Mouse (Mus musculus): ENCODE results near the gene Rplp2. TPM values are rescaled to one million over a fixed set of nuclear protein-coding genes. Genes with fewer than 3 reads are reported as not detected.
"Not testable (repeated sequence)": the region's sequence is repeated elsewhere in the genome, so short reads cannot be mapped to it uniquely, and the experiment has no call there.

Gene Rplp2
- polyA plus RNA-seq, 1 experiment: 977 TPM

DNA sequence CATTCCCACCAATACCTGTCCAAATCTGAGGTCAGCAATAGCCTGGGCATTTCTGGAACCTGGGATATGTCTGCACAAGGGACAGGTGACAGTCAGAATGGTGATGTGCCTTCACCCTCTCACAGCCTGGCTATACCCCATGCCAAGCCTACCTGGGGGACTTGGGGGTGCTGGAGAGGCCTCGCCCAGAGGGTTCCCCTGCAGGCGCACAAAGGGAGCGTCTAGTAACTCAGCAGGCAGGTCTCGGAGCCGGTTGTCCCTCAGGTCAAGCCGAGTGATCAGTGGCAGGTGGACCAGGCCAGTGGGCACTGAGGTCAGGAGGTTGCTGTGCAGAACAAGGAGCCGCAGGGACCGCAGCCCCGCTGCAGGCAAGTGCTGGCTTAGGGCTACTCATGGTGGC, 5.7 kb upstream of the Rplp2 start:
- peaks cover 12% of the 10 kb centered on the region for H3K4me1 ChIP-seq (ENCODE audit: control insufficient read depth, insufficient read depth, low read length)
- TF ChIP-seq POLR2A (IDR thresholded peaks at IDR 0.05; ENCODE audit: insufficient read depth, low read depth, low read length) (no peak), CTCF (IDR thresholded peaks at IDR 0.05; ENCODE audit: insufficient read depth, low read depth, low read length) (no peak)
- no peak overlapping the region for H3K4me3 ChIP-seq (ENCODE audit: insufficient read depth, low read depth, low read length)
- WGBS: 95% methylated on average over 9 of the region's 9 CpGs
- H3K27ac ChIP-seq (ENCODE audit: insufficient read depth, low read depth, low read length): no peak overlapping the region

DNA sequence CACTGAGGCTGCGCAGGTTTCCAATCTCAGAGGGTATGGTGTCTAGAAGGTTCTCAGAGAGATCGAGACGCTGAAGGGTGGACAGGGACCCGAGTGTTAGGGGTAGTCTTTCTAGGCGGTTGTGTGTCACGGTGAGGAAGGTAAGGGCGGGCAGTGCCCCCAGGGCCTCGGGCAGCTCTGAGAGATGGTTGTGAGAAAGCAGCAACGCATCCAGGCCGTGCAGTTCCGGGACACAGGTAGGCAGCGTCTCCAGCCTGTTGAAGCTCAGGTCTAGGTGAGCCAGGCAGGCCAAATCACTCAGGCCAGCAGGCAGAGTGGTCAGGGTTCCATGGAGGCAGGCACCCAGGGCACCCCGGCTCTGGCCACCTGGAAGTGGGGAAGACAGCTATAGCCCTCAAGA, 5.0 kb upstream of the Rplp2 start:
- no peak overlapping the region for H3K4me3 ChIP-seq (ENCODE audit: insufficient read depth, low read depth, low read length)
- TF ChIP-seq POLR2A (IDR thresholded peaks at IDR 0.05; ENCODE audit: insufficient read depth, low read depth, low read length): no peak
- no peak for TF ChIP-seq CTCF (IDR thresholded peaks at IDR 0.05; ENCODE audit: insufficient read depth, low read depth, low read length)
- no peak overlapping the region for H3K27ac ChIP-seq (ENCODE audit: insufficient read depth, low read depth, low read length)
- WGBS: 94% methylated on average over 13 of the region's 13 CpGs
- peaks cover 7% of the 10 kb centered on the region; the same call in 1 of the 2 replicates for H3K4me1 ChIP-seq (ENCODE audit: control insufficient read depth, insufficient read depth, low read length)

DNA sequence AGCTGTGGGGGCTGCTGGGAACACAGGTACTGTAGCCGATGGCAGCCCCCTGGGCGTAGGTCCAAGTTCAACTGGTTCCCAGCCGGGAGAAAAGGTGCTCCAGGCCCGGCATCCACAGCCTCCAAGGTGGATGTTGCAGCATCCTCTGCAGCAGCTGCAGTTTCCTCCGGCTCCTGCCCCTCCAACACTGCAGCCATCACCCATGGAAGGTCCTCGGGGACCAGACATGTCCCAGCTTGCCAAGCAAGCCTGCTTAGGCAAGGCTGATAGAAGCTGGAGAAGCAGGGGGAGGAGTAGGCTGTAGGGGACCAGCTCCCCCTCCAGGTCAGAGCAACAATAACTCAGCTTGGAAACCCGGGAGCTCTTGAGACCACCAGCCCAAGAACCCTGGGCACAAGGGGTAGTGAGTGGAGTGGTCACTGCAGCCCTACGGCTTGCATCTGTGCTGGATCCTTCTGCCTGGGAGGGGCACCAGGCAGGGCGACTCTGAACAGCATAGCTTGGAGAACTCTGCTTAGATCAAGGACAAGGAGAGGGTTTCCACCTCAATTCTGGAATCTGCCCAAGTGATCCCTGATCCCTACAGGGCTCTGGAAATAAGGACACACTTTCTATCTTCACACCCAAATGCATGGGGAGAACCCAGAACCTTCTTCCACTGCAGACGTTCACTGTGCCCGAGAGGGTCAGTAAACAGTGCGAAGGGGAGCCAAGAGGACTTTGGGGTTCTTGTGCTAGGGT, 3.9 kb upstream of the Rplp2 start:
- 19% methylated on average over 12 of the region's 12 CpGs for WGBS
- TF ChIP-seq POLR2A (IDR thresholded peaks at IDR 0.05; ENCODE audit: insufficient read depth, low read depth, low read length) (no peak), CTCF (IDR thresholded peaks at IDR 0.05; ENCODE audit: insufficient read depth, low read depth, low read length) (no peak)
- Histone ChIP-seq H3K4me1 (ENCODE audit: control insufficient read depth, insufficient read depth, low read length) (peaks cover 7% of the 10 kb centered on the region; the same call in 1 of the 2 replicates), H3K27ac (ENCODE audit: insufficient read depth, low read depth, low read length) (no peak overlapping the region), H3K4me3 (ENCODE audit: insufficient read depth, low read depth, low read length) (0 out of 2 replicates have a peak overlapping the region, but pooled peaks have one; percentile 12)

DNA sequence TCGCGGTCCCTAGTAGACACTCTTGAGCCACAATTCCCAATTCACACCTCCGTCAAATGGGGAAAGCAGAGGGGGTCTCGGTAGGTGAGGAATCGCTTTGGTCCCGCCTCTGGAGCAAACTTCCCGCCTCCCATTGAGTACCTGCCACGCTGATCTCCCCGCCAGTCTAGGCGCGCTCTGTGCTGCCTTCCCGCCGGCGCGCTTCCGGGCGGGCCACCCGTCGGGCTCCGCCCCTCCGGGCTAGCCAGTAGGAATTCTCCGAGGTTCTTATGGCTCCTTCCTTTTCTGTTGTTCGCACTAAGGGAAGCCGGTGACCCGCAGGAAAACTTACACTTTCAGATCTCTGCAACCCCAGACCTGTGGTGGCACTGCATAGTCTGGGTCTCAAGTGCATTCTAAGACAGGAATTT, 3.3 kb upstream of the Rplp2 start, which contains the start of gene Pidd1:
Pidd1 (minus strand) TSS at position 198 of the 410 bp plus-strand sequence.
- H3K4me1 ChIP-seq (ENCODE audit: control insufficient read depth, insufficient read depth, low read length): peaks cover 11% of the 10 kb centered on the region
- 1% methylated on average over 25 of the region's 25 CpGs for WGBS
- TF ChIP-seq POLR2A (IDR thresholded peaks at IDR 0.05; ENCODE audit: insufficient read depth, low read depth, low read length): no peak
- TF ChIP-seq CTCF (IDR thresholded peaks at IDR 0.05; ENCODE audit: insufficient read depth, low read depth, low read length): no peak
- peak within 1 kb of the TSS; percentile 12; the same call in 1 of the 2 replicates for H3K4me3 ChIP-seq (ENCODE audit: insufficient read depth, low read depth, low read length)
- H3K27ac ChIP-seq (ENCODE audit: insufficient read depth, low read depth, low read length): no peak within 1 kb of the TSS

DNA sequence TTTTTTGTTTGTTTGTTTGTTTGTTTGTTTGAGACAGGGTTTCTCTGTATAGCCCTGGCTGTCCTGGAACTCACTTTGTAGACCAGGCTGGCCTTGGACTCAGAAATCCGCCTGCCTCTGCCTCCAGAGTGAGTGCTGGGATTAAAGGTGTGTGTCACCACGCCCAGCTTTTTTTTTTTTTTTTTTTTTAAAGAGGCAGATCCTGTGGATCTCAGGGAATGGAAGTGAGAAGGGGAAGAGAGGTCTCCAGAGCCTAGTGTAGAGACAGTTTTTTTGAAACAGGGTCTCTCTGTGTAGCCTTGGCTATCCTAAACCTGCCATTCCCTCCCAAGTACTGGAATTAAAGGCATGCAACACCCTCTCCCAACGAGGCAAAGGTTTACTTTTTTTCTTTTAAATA, 796 bp upstream of the Rplp2 start:
- WGBS: 86% methylated on average over 3 of the region's 3 CpGs
- H3K27ac ChIP-seq (ENCODE audit: insufficient read depth, low read depth, low read length); H3K4me3 ChIP-seq (ENCODE audit: insufficient read depth, low read depth, low read length); H3K4me1 ChIP-seq (ENCODE audit: control insufficient read depth, insufficient read depth, low read length): not testable (repeated sequence)

DNA sequence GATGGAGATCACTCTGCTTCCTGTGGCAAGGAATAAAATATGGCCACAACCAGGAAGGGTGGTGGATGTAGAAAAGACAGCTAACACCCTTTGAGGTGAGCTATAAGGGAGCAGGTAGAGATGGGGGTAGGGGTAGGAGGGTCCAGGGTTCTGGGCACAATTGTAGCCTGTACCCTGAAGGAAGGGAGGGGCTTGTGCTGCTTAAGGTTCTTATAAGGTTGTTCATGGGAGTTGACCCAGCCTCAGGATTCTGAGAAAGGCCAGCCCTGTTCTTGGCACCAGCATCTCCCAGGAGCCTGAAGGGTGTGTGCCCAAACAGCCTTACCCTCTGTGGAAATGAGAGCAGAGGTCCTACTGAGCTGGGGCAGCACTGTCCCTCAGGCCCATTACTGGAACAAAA, 4.8 kb downstream of the Rplp2 start:
- no peak overlapping the region for H3K4me3 ChIP-seq (ENCODE audit: insufficient read depth, low read depth, low read length)
- TF ChIP-seq CTCF (IDR thresholded peaks at IDR 0.05; ENCODE audit: insufficient read depth, low read depth, low read length) (no peak), POLR2A (IDR thresholded peaks at IDR 0.05; ENCODE audit: insufficient read depth, low read depth, low read length) (no peak)
- peaks cover 23% of the 10 kb centered on the region for H3K4me1 ChIP-seq (ENCODE audit: control insufficient read depth, insufficient read depth, low read length)
- H3K27ac ChIP-seq (ENCODE audit: insufficient read depth, low read depth, low read length): no peak overlapping the region

DNA sequence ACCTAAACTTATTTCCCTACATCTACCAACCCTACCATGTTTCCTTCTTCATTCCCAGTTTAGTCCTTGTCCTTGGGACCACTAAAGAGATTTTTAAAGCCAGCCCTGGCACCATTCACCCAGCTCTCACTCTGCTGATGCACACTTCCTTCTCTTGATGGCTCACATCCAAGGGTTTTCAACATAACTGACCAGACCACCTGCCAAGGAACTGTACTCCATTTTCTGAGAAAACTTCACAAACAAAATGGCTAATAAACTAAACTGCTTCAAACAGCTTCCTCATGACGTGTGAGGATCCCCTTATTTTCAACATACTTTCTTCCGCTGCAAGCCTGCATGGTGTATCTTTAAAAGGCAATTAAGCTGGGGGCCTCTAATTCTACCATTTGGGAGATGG, 6.5 kb downstream of the Rplp2 start:
- Histone ChIP-seq H3K4me1 (ENCODE audit: control insufficient read depth, insufficient read depth, low read length) (peaks cover 21% of the 10 kb centered on the region), H3K27ac (ENCODE audit: insufficient read depth, low read depth, low read length) (no peak overlapping the region), H3K4me3 (ENCODE audit: insufficient read depth, low read depth, low read length) (no peak overlapping the region)
- no peak for TF ChIP-seq CTCF (IDR thresholded peaks at IDR 0.05; ENCODE audit: insufficient read depth, low read depth, low read length)
- no peak for TF ChIP-seq POLR2A (IDR thresholded peaks at IDR 0.05; ENCODE audit: insufficient read depth, low read depth, low read length)
- WGBS: 72% methylated on average over 2 of the region's 2 CpGs

DNA sequence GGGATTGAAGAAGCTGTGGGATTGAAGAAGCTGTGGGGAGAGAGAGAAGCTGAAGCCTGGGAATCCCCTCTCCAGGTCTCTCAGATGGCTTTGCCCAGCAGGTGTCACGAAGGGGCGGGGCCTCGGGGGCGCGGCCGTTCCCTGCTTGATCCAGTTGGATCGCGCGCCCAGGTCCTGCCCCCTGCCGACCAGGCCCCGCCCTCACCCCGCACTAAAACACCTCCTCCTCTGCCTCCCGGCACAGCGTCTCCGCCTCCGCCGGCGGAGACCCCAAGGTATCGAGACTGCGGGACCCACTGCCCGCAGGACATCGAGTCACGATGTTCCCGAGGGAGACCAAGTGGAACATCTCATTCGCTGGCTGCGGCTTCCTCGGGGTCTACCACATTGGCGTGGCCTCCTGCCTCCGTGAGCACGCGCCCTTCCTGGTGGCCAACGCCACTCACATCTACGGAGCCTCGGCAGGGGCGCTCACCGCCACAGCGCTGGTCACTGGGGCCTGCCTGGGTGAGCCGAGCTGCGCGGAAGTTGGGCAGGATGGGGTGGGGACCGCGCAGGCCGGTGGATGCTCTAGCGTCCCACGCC, 7.9 kb downstream of the Rplp2 start, which contains the start of gene Pnpla2:
Pnpla2 (plus strand) TSS at position 232 of the 585 bp plus-strand sequence.
- WGBS: 1% methylated on average over 45 of the region's 45 CpGs
- TF ChIP-seq POLR2A (IDR thresholded peaks at IDR 0.05; ENCODE audit: insufficient read depth, low read depth, low read length): peak; percentile 73
- TF ChIP-seq CTCF (IDR thresholded peaks at IDR 0.05; ENCODE audit: insufficient read depth, low read depth, low read length): no peak
- H3K4me1 ChIP-seq (ENCODE audit: control insufficient read depth, insufficient read depth, low read length): peaks cover 19% of the 10 kb centered on the region

DNA sequence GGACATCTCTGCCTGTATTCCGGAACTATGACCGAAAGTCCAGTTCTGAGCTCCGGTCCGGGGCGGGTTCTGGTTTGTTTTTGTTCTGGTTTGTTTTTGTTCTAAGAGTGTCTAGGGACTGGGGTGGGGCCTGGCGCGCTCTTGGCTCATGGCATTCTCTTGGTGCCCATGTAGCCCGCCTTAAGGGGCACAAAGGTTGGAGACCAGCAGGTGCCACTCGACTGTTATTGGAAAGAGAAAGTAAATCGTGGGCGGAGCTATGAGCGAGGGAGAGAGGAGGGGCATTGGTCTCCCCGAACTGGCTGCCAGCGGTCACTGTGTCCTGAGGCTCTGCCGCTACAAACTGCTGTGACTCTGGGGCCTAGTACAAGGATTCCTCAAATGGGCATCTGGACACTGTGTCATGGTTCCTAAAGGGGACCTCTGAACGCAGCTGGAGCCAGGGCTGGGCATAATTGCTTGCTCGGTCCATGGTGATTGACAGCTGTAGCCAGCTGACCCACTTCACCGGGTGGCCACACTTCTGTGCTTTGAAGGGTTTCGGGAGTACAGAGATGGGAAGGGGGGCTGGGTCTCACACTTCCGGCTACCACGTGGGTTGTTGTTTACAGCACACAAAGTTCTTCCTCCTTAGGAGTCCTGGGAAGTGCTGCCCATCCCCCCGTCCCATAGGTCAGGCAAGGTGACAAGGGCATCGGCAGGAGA, 8.6 kb downstream of the Rplp2 start:
- TF ChIP-seq POLR2A (IDR thresholded peaks at IDR 0.05; ENCODE audit: insufficient read depth, low read depth, low read length) (no peak), CTCF (IDR thresholded peaks at IDR 0.05; ENCODE audit: insufficient read depth, low read depth, low read length) (no peak)
- WGBS: 2% methylated on average over 23 of the region's 23 CpGs
- peak overlapping the region; percentile 78 for H3K4me3 ChIP-seq (ENCODE audit: insufficient read depth, low read depth, low read length)
- peaks cover 19% of the 10 kb centered on the region for H3K4me1 ChIP-seq (ENCODE audit: control insufficient read depth, insufficient read depth, low read length)
- H3K27ac ChIP-seq (ENCODE audit: insufficient read depth, low read depth, low read length): peak overlapping the region; percentile 24; the same call in 1 of the 2 replicates

More for the DNA sequence above, 7.9 kb downstream of the Rplp2 start, which contains the start of gene Pnpla2:
- peak within 1 kb of the TSS; percentile 24; the same call in 1 of the 2 replicates for H3K27ac ChIP-seq (ENCODE audit: insufficient read depth, low read depth, low read length)
- peak within 1 kb of the TSS; percentile 78 for H3K4me3 ChIP-seq (ENCODE audit: insufficient read depth, low read depth, low read length)

Data from olfactory bulb, adult 2 months (tissue).